Mouse (Mus musculus): Measurements from ENCODE around the gene Cadps2.

Cadps2 gene

DNA sequence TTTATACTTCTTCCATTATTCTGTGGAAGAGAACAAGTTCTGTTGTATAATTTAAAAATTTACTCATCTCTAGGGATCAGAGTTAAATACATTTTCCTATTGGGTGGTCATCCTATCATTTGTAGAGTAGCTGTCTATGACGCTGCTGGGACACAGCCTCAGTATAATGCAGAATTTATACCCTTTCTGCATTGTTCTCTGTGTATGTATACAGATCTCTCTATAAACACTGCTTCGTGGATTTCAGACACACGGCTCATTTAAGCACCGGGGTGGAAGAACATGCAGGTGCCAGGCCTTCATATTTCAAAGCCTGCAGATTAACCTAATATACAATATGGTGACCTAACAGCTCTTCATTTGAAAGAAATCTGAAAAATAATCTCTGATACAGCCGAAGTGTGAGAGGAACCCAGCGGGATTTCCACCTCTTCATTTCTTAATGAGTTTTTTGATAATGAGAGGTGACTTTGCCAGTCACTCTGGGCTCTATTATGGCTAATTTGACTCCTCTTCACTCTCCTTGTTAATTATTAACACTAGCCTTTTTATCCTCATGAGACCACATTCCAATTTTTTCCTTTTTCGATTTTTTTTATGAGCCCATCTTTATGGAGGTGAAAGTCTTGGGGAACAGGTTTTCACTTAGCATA, 501.7 kb downstream of the Cadps2 start:
- no peak for DNase-seq

DNA sequence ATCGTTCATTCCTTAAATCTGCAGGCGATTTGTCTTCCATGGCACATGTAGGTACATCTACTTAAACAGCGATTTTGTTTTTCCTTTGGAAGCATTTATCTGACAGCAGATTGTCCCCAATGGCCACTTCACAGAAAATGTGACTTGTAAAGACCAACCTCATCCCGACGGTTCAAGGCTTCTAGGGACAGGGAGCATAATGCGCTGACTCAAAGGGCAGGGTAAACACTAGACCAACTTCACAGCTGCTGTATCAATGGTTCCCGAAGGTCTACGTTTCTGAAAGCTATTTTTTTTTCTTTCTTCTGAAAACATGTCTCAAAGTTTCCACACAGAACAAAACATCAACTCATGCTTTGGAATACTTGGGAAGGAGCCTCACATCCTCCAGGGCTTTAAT, 524.3 kb downstream of the Cadps2 start:
- no peak for DNase-seq

- DNase-seq = no peak
Observed at GRCm38 (mm10) chr6:23314291-23314690, 524.9 kb downstream of the Cadps2 start.

- no peak for DNase-seq
Observed at GRCm38 (mm10) chr6:23306046-23306445, 533.2 kb downstream of the Cadps2 start.

DNA sequence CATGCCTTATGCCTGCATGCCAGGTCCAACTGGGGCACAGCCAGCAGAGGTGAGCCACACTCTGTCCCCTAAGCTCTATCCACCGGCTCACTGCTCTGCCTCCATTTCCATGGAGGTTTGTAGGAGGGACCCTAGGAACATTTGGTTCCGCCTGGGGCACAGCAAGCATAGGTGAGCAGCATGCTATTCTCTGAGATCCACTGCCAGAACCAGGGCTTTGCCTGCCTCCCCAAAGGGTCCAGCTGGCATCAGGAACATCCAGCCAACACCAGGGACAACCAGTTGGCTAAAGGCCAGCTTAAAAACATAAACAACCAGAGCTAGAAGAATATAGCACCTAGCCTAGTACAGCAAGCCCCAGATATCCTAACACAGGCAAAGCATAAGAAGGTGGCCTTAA, 540.6 kb downstream of the Cadps2 start:
- peak; percentile 80 for DNase-seq

DNA sequence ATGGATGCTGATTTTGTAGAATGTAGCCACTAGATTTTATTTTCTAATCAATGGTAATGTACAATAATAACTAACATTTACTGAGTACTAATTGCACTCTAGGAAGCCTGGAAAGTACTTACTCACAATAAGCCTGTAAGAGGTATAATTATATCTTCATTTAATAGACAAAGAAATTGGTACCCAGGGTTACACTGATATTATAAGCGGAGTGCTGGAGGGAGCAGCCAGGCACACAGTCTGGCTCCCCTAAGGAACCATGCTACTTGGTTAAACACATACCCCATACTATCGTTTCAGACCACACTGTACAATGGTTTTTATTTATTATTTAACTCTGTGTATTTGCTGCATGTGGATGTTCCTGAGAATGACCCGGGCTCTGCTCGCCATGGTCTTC, 544.5 kb downstream of the Cadps2 start:
- DNase-seq = no peak

DNA sequence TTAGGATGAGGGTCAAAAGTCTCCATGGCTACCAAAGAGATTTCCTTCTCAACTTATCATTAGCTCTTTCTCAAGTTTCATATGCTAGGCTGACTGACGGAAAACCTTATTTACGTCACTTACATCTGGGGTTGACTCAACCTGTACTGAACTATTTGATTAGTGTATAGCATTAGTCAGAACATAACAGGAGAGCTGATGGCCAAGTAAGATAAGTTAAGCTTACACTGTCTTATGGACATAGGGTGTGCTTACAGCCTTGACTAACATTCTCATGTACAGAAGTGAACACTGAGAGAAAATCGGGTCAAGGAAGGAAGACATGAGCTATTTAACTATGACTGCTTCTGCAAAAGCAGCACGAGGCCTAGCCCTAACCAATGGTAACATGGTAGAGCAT, 550.5 kb downstream of the Cadps2 start:
- no peak for DNase-seq

DNA sequence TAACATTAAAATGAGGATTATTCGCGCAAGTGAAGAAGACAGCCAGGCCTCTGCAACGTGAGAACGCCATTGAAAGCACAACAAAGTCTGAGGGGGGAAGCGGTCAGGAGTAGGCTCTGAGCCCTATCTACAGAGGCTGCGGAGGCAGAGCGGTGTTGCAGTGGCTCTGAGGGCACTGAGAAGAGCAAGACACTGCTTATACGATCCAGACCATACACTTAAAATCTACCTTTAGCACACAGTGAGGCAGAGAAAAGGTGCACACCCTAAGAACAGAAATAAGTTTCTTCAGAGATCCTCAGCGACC, 557.8 kb downstream of the Cadps2 start:
- no peak for DNase-seq

DNA sequence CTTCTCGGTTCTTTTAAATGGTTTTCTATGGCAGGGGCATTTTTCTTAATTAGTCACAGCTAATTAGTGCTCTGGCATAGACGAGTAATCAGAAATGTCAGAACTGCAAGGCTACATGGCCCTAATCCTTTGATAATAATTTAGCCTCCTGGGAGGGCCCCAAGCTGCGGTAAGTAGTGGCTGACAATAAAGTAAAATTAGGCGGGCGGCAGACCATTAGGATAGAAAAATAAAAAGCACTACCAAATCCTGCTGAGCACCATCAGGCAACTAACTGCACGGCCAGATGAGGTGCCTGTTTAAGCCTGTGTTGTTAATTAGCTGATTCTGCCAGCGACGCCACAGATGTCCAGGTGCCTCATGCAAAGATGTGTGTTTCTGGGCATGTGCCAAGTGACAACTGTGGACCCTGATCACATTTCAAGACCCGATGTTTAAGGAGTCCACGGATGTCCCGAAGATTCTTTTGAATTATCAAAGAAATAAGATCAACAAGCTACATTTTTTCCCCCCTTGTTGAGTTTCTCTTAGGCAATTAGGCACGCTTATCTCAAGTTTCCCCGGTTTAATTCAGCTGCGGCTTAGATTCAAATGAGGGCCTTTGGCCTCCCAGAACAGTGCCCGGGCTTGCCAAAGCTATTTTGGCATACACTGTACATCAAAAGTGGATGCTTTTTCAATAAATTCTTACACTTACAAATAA, 558.3 kb downstream of the Cadps2 start:
- peak; percentile 14 for DNase-seq

DNA sequence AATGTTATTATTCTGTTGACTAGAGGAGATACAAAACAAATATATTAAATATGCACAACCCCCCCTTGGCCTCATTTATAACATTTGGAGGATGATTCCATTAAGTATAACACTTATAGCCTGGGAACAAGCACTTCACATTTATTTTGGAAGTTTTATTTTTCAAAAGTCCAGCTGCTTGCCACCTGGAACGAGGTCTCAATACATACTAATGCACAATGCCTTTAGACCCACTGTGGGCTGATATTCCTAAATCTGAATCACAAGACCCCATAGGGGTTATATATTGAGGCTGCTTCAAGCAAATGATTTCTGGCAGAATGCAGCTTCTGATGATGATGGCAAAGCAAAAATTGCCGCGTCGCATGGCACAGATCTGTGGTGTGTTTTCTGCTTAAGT, 565.7 kb downstream of the Cadps2 start:
- no peak for DNase-seq

DNA sequence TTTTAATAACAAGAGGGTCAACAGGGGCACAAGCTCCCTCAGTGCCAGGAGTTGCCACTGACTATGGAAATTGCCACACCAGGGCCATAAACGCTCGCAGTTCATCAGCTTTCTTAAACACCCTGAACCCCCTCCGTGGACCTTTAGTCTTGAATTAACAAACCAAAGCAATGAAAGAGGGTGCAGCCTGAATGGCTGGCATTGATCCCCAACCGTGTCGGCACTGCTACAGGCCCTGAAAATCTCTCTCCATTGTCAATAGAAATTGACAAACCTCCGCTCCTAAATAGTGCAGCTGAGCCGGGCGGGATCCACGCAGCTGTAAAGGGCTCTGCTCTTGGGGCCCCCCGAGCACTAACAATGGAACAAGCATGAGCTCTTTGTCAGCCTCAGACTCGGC, 566.2 kb downstream of the Cadps2 start:
- no peak for DNase-seq

- DNase-seq = no peak
Observed at GRCm38 (mm10) chr6:23272542-23272941, 566.7 kb downstream of the Cadps2 start.

- DNase-seq = no peak
Observed at GRCm38 (mm10) chr6:23260738-23261050, 578.5 kb downstream of the Cadps2 start.

GRCm38 (mm10) chr6:23260016-23260737, 579.0 kb downstream of the Cadps2 start:
- no peak for DNase-seq

GRCm38 (mm10) chr6:23257981-23258380, 581.2 kb downstream of the Cadps2 start:
- no peak for DNase-seq

DNA sequence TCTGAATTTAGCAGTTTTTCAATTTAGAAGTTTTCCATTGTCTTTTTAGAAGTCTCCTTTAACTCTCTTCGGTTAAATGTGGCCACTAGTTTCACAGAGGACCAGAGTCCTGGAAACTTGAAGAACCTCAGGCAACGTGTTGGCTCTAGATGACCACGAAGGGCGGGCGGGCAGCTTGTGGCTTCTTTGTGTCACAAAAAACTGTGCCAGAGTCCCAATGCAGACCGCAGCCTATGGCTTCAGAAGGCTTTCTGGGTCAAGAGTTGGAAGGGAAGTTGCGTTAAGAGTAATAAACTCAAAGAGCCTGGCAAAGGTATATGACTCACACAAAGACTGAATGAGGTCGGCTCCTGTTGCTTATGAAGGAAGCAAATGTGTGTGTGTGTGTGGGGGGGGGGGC, 584.1 kb downstream of the Cadps2 start:
- no peak for DNase-seq

DNA sequence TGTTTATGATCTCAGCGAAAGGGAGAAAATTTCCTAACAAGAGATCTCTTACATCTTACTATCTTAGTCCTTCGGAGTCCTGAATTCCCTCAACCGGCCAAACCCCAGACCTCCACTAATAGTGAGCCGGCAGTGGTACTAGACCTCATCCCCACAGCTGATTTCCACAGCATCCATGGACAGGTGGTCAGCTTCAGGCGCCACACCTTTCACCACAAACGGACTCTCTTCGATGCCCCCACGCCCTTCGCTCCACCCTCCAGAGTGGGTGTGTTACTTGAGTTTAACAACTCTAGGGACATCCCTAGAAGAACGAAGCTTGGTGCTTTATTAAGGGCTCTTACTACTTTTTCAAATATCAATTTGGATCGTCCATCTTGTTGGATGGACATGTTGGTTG, 584.6 kb downstream of the Cadps2 start:
- no peak for DNase-seq

DNA sequence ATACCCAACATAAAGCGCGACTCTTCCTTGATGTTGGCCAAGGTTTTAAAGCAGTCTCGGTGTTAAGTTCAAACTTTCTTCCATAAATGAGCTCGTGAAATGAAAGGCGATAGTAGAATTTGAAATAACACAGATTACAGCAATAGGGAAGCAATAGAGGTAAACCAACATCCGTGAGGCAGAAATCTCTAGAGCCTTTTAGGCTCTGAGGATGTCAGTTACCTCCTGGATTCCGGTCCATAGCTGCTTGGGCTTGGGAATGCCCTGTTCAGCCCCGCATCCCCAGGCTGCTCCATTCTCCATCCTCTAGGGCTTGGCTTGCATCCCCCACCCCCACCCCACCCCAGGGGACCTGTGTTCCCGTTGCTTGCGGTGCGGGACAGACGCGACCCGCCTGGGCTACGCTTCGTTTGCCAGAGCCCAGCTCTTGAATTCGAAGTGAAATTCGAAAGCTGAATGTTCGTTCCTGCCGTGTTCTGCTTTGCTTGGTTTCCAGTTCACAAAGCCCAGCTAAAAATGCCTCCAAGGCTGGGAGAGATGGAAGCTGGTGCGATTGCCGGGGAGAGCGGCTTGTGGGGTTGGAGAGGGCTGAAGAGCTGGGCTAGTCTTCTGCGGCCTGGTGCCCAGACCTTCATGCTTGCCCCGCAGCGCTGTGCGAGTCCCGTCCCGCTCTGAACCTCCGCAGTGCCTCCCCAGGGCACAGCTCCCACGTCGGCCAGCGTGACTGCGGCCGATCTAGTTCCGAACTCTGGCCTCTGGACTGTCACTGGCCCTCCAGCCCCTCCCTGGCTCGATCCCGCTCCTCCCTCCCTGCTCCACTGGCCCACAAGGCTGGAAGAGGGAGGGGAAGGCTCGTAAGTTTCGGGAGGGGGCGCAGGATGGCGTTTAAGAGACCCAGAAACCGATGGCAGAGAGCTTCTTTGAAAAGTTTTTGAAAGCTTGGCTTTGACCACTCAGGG, 585.6 kb downstream of the Cadps2 start:
- no peak for DNase-seq

GRCm38 (mm10) chr6:23252196-23253135, 586.8 kb downstream of the Cadps2 start:
- no peak for DNase-seq

GRCm38 (mm10) chr6:23251431-23251830, 587.8 kb downstream of the Cadps2 start:
- DNase-seq = no peak

GRCm38 (mm10) chr6:23250288-23250955, 588.8 kb downstream of the Cadps2 start:
- no peak for DNase-seq

Measured in cerebellum, adult 11-12 months (tissue).